Mouse (Mus musculus) limb, embryonic 12.5 days (tissue): ENCODE results near the gene Lamp1. TPM values are rescaled to one million over a fixed set of nuclear protein-coding genes. Genes with fewer than 3 reads are reported as not detected.
"Not testable (repeated sequence)": the region's sequence is repeated elsewhere in the genome, so short reads cannot be mapped to it uniquely, and the experiment has no call there.

ENCODE experiments used
- ATAC-seq: fragments of 200-750 bp; cut with Nextera tagmentation; 2 replicates; pipeline ENCODE4 v1.8.0; 2017; ENCODE audit warnings: low read depth, moderate TSS enrichment; ENCODE audit not compliant: insufficient number of reproducible peaks, insufficient read depth, low FRiP score, low TSS enrichment
- H3K27ac ChIP-seq: fragments of 300-500 bp; sonication (generic); 2 replicates; pipeline ENCODE4 v1.5.1; 2016; ENCODE audit warnings: mild to moderate bottlenecking, moderate library complexity
- H3K27me3 ChIP-seq: fragments of 300-500 bp; sonication (generic); 2 replicates; pipeline ENCODE4 v1.6.1; 2016; ENCODE audit warnings: mild to moderate bottlenecking, moderate library complexity
- H3K36me3 ChIP-seq: fragments of 300-500 bp; sonication (generic); 2 replicates; pipeline ENCODE4 v1.6.1; 2016; ENCODE audit warnings: mild to moderate bottlenecking, moderate library complexity
- H3K4me1 ChIP-seq: fragments of 300-500 bp; sonication (generic); replicated peaks from 2 replicates; pipeline ENCODE4 v1.6.1; 2016
- H3K4me2 ChIP-seq: fragments of 300-500 bp; sonication (generic); 2 replicates; pipeline ENCODE4 v1.6.1; 2016; ENCODE audit warnings: mild to moderate bottlenecking, moderate library complexity
- H3K4me3 ChIP-seq: fragments of 300-500 bp; sonication (generic); replicated peaks from 2 replicates; pipeline ENCODE4 v1.5.1; 2016; ENCODE audit warnings: mild to moderate bottlenecking
- H3K9ac ChIP-seq: fragments of 300-500 bp; sonication (generic); replicated peaks from 2 replicates; pipeline ENCODE4 v1.6.1; 2016; ENCODE audit warnings: mild to moderate bottlenecking, moderate library complexity
- H3K9me3 ChIP-seq: fragments of 300-500 bp; sonication (generic); 2 replicates; pipeline ENCODE4 v1.6.1; 2016; ENCODE audit warnings: mild to moderate bottlenecking, moderate library complexity
- WGBS: fragments of 180-500 bp; shearing (Covaris S2); methylation state at CpG from one replicate; pipeline ENCODE4 v1.1.7; 2016; 5-methylcytosine and 5-hydroxymethylcytosine counted together
- polyA plus RNA-seq: library from polyadenylated mRNA; unstranded; fragments of >200 nt; fragmentation: Nextera tagmentation; extraction: Ambion mirVana; gene quantifications from 2 replicates; pipeline ENCODE4 v1.2.1, GENCODE M21; 2016

Gene Lamp1
- polyA plus RNA-seq: 202 and 207 TPM in 2 replicates

- peak within 1 kb of the TSS; percentile 97 for H3K9ac ChIP-seq
- peak within 1 kb of the TSS; percentile 45; the same call in 1 of the 2 replicates for H3K27ac ChIP-seq
- peak within 1 kb of the TSS; percentile 92 for H3K4me2 ChIP-seq
- peak; percentile 96 for ATAC-seq
- peaks cover 7% of the 10 kb centered on the region for H3K4me1 ChIP-seq
- peaks cover 4% of the 10 kb centered on the region; the same call in 1 of the 2 replicates for H3K36me3 ChIP-seq
- no peaks in the 10 kb centered on the region for H3K9me3 ChIP-seq
- H3K27me3 ChIP-seq: no peaks in the 10 kb centered on the region
- H3K4me3 ChIP-seq: peak within 1 kb of the TSS; percentile 99
- WGBS: 2% methylated on average over 23 of the region's 50 CpGs
Measured at GRCm38 (mm10) chr8:13158718-13159376, at the start of gene Lamp1. Gene Lamp1 (plus strand): TSS chr8:13159161.

DNA sequence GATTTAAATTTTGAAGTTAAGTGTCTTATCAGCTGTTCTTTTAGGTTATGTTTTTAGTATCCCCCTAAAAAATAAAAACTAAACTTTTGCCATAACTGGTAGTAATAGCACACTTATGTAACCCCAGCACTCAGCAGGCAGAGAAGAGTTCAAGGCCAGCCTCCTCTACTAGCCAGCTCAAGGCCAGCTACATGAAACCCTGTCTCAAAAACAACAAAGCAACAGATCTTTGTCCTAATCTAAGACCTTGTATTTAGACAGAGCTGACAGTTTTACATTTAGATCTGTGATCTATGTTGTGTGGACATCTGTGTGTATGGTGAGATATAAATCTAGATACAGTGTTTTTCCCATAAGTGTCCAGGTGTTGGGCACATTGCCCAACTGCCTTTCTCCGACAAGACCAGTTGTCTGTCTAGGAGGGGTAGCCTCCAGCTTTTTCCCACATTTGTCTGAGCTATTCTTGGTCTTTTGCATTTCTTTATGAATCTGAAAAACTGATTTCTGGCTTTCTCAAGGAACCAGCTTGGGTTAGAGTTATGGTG is 49.5 kb upstream of the Lamp1 start:
- H3K27ac ChIP-seq: no peak overlapping the region
- H3K4me2 ChIP-seq: no peak overlapping the region
- no peak overlapping the region for H3K4me3 ChIP-seq
- H3K9ac ChIP-seq: no peak overlapping the region
- H3K27me3 ChIP-seq: no peaks in the 10 kb centered on the region
- WGBS: 100% methylated on average over 1 of the region's 1 CpGs
- no peaks in the 10 kb centered on the region for H3K9me3 ChIP-seq
- H3K4me1 ChIP-seq: peaks cover 10% of the 10 kb centered on the region
- no peak for ATAC-seq
- H3K36me3 ChIP-seq: peaks cover 26% of the 10 kb centered on the region

GRCm38 (mm10) chr8:13111917-13112316 is 47.0 kb upstream of the Lamp1 start:
- Histone ChIP-seq H3K27ac (no peak overlapping the region), H3K9ac (no peak overlapping the region), H3K4me2 (no peak overlapping the region), H3K4me1 (0 out of 2 replicates have a peak, but pooled peaks cover 4% of the 10 kb centered on the region), H3K9me3 (no peaks in the 10 kb centered on the region), H3K27me3 (no peaks in the 10 kb centered on the region), H3K4me3 (no peak overlapping the region), H3K36me3 (peaks cover 37% of the 10 kb centered on the region)
- no peak for ATAC-seq
- 85% methylated on average over 11 of the region's 11 CpGs for WGBS

DNA sequence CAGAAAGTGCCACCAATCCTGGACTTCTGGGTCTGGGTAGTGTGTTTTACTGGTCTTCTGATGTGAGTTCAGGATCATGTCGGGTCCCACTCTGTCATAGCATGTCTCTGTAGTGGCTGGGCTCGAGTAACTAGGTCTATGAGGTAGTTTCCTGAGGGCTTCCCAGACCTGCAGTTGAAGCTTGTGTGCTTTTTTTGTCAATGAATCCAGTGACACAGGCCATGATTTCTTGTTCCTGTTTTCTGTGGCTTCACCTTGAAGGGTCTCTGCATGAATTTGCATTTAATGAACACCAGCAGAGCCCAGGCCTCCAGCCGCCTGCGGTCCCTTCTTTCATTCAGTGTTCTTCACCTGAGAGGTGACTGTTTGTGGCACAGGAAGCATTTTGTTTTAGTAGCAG is 45.7 kb upstream of the Lamp1 start:
- WGBS: 91% methylated on average over 4 of the region's 4 CpGs
- H3K36me3 ChIP-seq: peaks cover 37% of the 10 kb centered on the region
- ATAC-seq: no peak
- no peaks in the 10 kb centered on the region for H3K4me1 ChIP-seq
- H3K27me3 ChIP-seq: no peaks in the 10 kb centered on the region
- no peak overlapping the region for H3K9ac ChIP-seq
- H3K9me3 ChIP-seq: no peaks in the 10 kb centered on the region
- no peak overlapping the region for H3K4me2 ChIP-seq
- H3K27ac ChIP-seq: no peak overlapping the region
- no peak overlapping the region for H3K4me3 ChIP-seq

- no peak overlapping the region for H3K9ac ChIP-seq
- no peak overlapping the region for H3K27ac ChIP-seq
Measured at GRCm38 (mm10) chr8:13117096-13117495, 41.9 kb upstream of the Lamp1 start.

GRCm38 (mm10) chr8:13118516-13118915 is 40.4 kb upstream of the Lamp1 start:
- no peak overlapping the region for H3K27ac ChIP-seq
- whole genome bisulfite sequencing: 86% methylated on average over 3 of the region's 3 CpGs
- H3K36me3 ChIP-seq: peaks cover 75% of the 10 kb centered on the region
- H3K4me3 ChIP-seq: no peak overlapping the region
- no peak for ATAC-seq
- H3K4me1 ChIP-seq: no peaks in the 10 kb centered on the region
- no peaks in the 10 kb centered on the region for H3K9me3 ChIP-seq
- no peak overlapping the region for H3K9ac ChIP-seq
- no peaks in the 10 kb centered on the region for H3K27me3 ChIP-seq
- H3K4me2 ChIP-seq: no peak overlapping the region

More at GRCm38 (mm10) chr8:13117096-13117495, 41.9 kb upstream of the Lamp1 start:
- H3K4me1 ChIP-seq: no peaks in the 10 kb centered on the region
- H3K36me3 ChIP-seq: peaks cover 71% of the 10 kb centered on the region
- no peak overlapping the region for H3K4me2 ChIP-seq
- no peak overlapping the region for H3K4me3 ChIP-seq
- no peak for ATAC-seq
- no peaks in the 10 kb centered on the region for H3K27me3 ChIP-seq
- WGBS: 98% methylated on average over 2 of the region's 2 CpGs
- H3K9me3 ChIP-seq: no peaks in the 10 kb centered on the region

DNA sequence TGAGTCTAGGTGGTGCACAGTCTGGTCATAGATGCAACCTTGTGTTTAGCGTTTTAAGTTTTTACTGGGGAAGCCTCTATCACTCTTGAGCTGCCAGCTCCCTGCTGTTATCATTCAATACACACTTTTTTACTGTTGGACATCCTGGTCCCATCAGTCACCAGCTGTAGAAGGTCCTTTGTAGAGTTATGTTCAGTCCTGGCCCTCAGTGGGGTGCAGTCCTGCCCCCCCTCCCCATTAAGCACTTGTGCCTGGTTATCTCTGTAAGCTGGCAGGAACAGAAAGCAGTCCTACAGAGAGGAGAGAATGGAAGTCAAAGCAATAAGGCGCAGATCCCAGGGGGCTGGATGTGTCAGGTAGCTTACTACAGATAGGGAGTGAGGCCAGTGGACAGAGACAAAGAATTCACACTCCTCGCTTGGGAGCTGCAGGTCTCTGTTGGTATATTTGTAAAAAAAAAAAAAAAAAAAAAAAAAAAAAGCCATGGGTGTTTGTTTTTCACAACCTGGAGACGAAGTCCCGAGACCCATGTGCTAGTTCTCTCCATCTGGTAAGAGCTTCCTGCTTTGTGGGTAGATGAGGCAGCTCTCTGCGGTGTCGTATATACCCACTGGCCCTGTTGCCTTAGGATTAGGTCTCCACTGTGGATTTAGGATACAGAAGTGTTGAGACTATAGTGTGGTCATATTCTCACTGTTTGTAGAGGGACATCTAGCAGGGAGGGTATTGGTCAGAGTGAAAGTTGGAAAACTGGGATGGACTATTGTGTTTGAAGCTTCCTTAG is 37.9 kb upstream of the Lamp1 start:
- WGBS: 91% methylated on average over 7 of the region's 7 CpGs
- no peak overlapping the region for H3K9ac ChIP-seq
- H3K9me3 ChIP-seq: no peaks in the 10 kb centered on the region
- no peak for ATAC-seq
- H3K4me1 ChIP-seq: no peaks in the 10 kb centered on the region
- H3K27ac ChIP-seq: no peak overlapping the region
- H3K27me3 ChIP-seq: no peaks in the 10 kb centered on the region
- peaks cover 80% of the 10 kb centered on the region for H3K36me3 ChIP-seq
- no peak overlapping the region for H3K4me3 ChIP-seq
- no peak overlapping the region for H3K4me2 ChIP-seq

DNA sequence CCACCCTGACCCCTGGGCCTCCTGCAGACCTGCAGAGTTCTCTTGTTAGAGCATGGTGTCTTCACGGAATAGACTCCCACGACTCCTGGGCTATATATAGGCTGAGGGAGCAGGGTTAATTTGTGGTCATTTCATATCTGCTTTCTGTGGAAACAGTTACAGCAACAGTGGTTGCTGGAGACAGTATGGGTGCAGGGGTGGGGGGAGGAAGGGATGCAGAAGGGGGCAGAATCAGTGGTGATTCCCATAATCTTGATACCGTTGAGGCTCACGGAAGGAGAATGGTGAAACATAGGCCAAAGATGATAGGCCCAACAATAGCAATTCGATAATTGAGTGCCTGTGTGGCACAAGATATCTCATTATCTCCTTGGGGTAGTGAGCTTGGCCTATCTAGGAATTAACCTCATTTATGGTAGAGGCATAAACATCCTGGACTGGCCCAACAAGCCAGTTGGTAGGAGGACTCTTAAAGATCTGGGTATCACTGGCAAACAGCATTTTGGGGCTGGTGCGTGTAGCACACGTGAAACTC is 36.0 kb upstream of the Lamp1 start:
- 88% methylated on average over 7 of the region's 7 CpGs for WGBS
- Histone ChIP-seq H3K27ac (no peak overlapping the region), H3K4me2 (no peak overlapping the region), H3K4me1 (no peaks in the 10 kb centered on the region), H3K27me3 (no peaks in the 10 kb centered on the region), H3K9ac (no peak overlapping the region), H3K36me3 (peaks cover 92% of the 10 kb centered on the region), H3K9me3 (no peaks in the 10 kb centered on the region), H3K4me3 (no peak overlapping the region)
- ATAC-seq: no peak

DNA sequence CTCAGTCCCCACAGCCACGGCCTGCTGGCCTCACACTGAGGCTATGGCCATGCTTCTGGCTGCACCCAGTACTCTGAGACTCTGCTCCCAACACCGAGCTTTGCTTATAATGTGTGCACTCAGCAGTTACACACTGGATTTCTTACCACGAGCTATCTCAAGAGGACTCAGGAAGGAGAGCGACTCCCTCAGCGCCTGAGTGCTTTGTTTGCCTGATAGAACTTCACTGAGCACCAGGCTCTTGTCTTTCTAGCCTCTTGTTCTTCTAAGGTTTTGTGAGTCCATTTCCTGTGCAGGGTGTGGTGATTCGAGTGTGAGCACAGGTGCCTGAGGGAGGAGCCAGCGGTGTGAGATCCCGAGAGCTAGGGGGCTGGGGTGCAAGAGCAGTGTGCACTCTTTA is 34.1 kb upstream of the Lamp1 start:
- 93% methylated on average over 8 of the region's 8 CpGs for WGBS

DNA sequence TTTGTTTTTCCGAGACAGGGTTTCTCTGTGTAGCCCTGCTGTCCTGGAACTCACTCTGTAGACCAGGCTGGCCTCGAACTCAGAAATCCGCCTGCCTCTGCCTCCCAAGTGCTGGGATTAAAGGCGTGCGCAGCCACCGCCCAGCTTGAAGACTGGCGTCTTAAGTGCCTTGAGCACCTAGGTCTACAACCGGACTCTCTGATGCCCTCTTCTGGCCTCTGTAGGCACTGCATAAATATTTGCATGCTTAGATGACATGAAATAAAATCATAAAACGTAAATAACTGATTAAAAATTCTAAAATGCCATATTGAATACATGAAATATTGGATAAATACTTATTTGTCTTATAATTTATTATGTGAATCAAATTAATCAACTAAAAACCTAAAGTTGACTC is 26.7 kb upstream of the Lamp1 start:
- not testable (repeated sequence) for H3K27ac ChIP-seq, H3K9me3 ChIP-seq, H3K4me3 ChIP-seq, ATAC-seq, H3K9ac ChIP-seq, H3K27me3 ChIP-seq, H3K4me2 ChIP-seq, H3K4me1 ChIP-seq
- peaks cover 96% of the 10 kb centered on the region for H3K36me3 ChIP-seq
- WGBS: 64% methylated on average over 9 of the region's 9 CpGs

More for the DNA sequence above, 34.1 kb upstream of the Lamp1 start:
- Histone ChIP-seq H3K4me1 (no peaks in the 10 kb centered on the region), H3K9me3 (no peaks in the 10 kb centered on the region), H3K36me3 (peaks cover 93% of the 10 kb centered on the region), H3K4me2 (no peak overlapping the region), H3K9ac (no peak overlapping the region), H3K27me3 (no peaks in the 10 kb centered on the region), H3K4me3 (no peak overlapping the region), H3K27ac (no peak overlapping the region)
- no peak for ATAC-seq

GRCm38 (mm10) chr8:13139641-13140182 is 19.2 kb upstream of the Lamp1 start:
- WGBS: 94% methylated on average over 6 of the region's 6 CpGs
- no peak overlapping the region for H3K4me3 ChIP-seq
- ATAC-seq: no peak
- H3K9ac ChIP-seq: no peak overlapping the region
- H3K36me3 ChIP-seq: peaks cover 100% of the 10 kb centered on the region
- no peak overlapping the region for H3K27ac ChIP-seq
- H3K9me3 ChIP-seq: no peaks in the 10 kb centered on the region
- H3K4me1 ChIP-seq: no peaks in the 10 kb centered on the region
- H3K27me3 ChIP-seq: no peaks in the 10 kb centered on the region
- H3K4me2 ChIP-seq: no peak overlapping the region
